Mouse (Mus musculus): ENCODE results near the gene Cox4i1. TPM values are rescaled to one million over a fixed set of nuclear protein-coding genes. Genes with fewer than 3 reads are reported as not detected.

Gene Cox4i1
- 928 and 970 TPM in 2 replicates for polyA plus RNA-seq (2015; fragmentation: Nextera tagmentation; extraction: Ambion mirVana)

- Histone ChIP-seq H3K9ac (peak within 1 kb of the TSS; percentile 98), H3K4me2 (replicated peaks) (peak within 1 kb of the TSS; percentile 92), H3K9me3 (no peaks in the 10 kb centered on the region), H3K27ac (peak within 1 kb of the TSS; percentile 87), H3K27me3 (no peaks in the 10 kb centered on the region), H3K36me3 (peaks cover 39% of the 10 kb centered on the region), H3K4me3 (peak within 1 kb of the TSS; percentile 97), H3K4me1 (peaks cover 41% of the 10 kb centered on the region)
- ATAC-seq (ENCODE audit: low FRiP score, low read depth), result peak; percentile 92
- under 1% methylated on average over 97 of the region's 105 CpGs for WGBS
Measured at GRCm38 (mm10) chr8:120667561-120668373, at the start of gene Cox4i1, which contains the start of gene Gm27021. Gene Cox4i1 (plus strand): TSS chr8:120668222. Gene Gm27021 (minus strand): TSS chr8:120668079.

DNA sequence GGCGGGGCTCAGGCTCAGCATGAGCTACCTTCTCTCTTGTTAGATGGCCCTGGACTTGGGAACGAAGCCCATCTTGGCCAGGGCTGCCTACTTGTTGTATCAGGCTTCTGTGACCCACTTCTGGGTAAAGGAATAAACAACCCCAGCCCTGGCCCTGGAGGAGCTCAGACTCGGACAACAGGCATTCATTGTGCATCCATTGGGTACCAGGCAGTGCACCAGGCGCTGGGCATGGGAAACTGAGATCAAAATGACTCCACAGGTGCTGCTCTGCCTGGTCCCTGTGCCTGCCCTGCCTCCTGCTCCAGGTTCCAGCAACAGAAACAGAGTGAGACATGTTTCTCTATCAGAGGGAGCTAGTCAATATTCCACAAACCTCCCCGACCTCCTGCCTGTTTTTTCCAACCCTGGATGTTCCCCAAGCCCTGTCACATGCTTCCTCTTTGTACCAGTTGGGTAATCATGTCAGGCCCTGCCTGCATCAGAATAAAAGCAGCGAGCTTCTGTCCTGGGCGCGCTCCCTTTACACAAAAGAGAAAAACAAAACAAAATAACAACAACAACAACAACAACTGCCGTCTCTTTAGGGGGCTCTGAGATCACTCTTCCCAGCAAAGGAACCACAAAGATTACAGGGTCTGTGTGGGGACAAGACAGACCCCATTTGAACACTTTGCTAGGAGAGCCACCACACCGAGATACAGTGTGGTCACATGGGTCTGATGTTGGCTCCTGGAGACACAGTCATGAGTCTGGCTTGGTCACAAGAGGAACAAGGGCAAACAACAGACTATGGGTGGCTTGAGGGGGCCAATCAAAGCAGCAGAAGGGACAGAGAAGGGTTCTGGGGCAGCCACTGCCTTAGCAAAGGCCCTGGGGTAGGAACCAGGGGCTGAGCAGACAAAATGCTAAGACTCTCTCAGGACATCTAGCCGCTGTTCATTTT is 48.5 kb upstream of the Cox4i1 start:
- no peaks in the 10 kb centered on the region; the same call in none of the 2 replicates for H3K4me1 ChIP-seq
- ATAC-seq (ENCODE audit: low FRiP score, low read depth), result no peak
- H3K4me3 ChIP-seq, result no peak overlapping the region
- 74% methylated on average over 10 of the region's 11 CpGs for WGBS
- H3K9me3 ChIP-seq, result no peaks in the 10 kb centered on the region
- no peak overlapping the region for H3K27ac ChIP-seq
- H3K4me2 ChIP-seq (replicated peaks), result no peak overlapping the region
- H3K9ac ChIP-seq, result 0 out of 2 replicates have a peak overlapping the region, but pooled peaks have one; percentile 19
- no peaks in the 10 kb centered on the region for H3K36me3 ChIP-seq
- H3K27me3 ChIP-seq, result no peaks in the 10 kb centered on the region

DNA sequence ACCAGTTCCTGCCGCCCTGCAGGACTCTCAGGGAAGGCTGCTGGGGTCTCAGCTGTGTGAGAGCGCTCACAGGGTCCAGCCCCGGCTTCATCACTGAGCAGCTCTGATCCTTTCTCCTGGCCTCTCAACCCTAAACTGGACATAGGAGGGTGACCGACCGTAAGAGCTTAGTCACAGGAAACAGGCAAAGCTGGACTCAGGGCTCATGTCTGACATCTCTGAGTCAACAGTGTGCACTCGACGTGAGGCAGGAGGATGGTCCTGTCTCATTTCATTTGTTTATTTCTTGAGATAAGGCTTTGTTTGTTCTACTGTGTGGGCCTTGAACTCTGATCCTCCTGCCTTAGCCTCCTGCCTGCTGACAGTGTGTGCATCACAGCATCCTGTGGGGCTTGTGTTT is 47.6 kb upstream of the Cox4i1 start:
- no peak overlapping the region for H3K4me3 ChIP-seq
- no peaks in the 10 kb centered on the region for H3K36me3 ChIP-seq
- WGBS, result 53% methylated on average over 7 of the region's 7 CpGs
- ATAC-seq (ENCODE audit: low FRiP score, low read depth), result no peak
- H3K9me3 ChIP-seq, result no peaks in the 10 kb centered on the region
- H3K4me2 ChIP-seq (replicated peaks), result no peak overlapping the region
- H3K9ac ChIP-seq, result peak overlapping the region; percentile 19; the same call in 1 of the 2 replicates
- H3K27ac ChIP-seq, result no peak overlapping the region
- no peaks in the 10 kb centered on the region; the same call in none of the 2 replicates for H3K4me1 ChIP-seq
- H3K27me3 ChIP-seq, result no peaks in the 10 kb centered on the region

DNA sequence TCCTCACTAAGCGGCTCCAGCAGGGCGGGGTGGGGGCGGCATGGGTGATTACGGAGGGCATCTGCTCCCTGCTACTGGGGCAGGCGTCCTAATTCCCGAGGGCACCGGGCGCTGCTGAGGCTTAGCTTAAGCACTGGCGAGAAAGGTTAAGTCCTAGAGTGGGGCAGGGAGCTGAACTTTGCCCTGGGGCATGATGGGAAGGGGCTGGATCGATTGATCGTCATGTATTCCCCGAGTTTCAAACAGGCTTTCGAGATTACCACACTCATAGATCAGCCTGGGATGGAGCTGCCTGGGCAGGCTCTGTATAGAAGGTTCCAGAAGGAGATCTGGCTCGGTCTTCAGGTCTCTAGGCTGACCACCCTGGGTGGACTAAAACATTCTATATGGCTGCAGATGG is 45.9 kb upstream of the Cox4i1 start:
- Histone ChIP-seq H3K4me3 (no peak overlapping the region), H3K9ac (no peak overlapping the region), H3K27ac (no peak overlapping the region), H3K4me1 (no peaks in the 10 kb centered on the region; the same call in 1 of the 2 replicates), H3K27me3 (no peaks in the 10 kb centered on the region), H3K36me3 (no peaks in the 10 kb centered on the region), H3K4me2 (replicated peaks) (no peak overlapping the region), H3K9me3 (no peaks in the 10 kb centered on the region)
- 74% methylated on average over 14 of the region's 14 CpGs for WGBS
- no peak for ATAC-seq (ENCODE audit: low FRiP score, low read depth)

DNA sequence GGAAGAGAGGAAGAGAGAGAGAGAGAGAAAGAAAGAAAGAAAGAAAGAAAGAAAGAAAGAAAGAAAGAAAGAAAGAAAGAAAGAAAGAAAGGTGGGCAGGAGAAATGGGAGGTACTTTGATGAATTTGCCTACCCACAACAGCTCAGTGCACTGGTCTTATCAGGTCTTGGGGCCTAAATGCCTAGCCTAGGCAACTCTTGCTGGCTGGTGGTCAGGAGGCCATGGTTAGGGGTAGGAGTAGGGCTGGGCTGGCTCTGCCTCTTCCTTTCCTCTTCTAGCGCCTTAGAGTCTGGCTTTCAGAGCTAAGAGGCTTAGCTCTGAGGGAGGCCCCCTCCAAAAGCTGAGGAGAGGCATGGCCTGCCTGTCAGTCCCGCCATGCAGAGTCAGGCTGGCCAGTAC is 44.4 kb upstream of the Cox4i1 start:
- H3K9me3 ChIP-seq, result no peaks in the 10 kb centered on the region
- H3K27ac ChIP-seq, result no peak overlapping the region
- ATAC-seq (ENCODE audit: low FRiP score, low read depth), result no peak
- WGBS, result 56% methylated on average over 1 of the region's 2 CpGs
- H3K9ac ChIP-seq, result no peak overlapping the region
- H3K4me3 ChIP-seq, result no peak overlapping the region
- no peaks in the 10 kb centered on the region for H3K27me3 ChIP-seq
- no peaks in the 10 kb centered on the region for H3K4me1 ChIP-seq
- H3K4me2 ChIP-seq (replicated peaks), result no peak overlapping the region
- H3K36me3 ChIP-seq, result no peaks in the 10 kb centered on the region

DNA sequence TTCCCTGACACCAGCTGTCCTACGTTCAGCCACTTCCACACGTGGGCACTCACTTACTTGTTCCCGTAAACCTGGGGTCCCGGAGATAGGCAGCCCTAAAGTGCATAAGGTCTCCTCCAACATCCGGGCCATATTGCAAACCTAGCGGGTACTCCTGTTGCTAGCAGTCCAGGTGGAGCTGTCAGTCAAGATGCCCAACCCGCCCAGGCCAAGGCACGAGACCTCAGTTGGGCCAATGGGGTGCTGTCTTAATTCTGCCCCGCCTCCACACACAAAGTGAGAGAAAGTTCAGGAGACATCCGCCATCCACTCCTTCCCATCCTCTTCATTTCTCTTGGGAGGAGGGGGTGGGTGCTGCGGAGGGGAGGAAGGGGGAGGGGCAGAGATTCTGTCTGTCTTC is 41.6 kb upstream of the Cox4i1 start:
- 64% methylated on average over 11 of the region's 11 CpGs for WGBS
- Histone ChIP-seq H3K4me3 (no peak overlapping the region), H3K4me2 (replicated peaks) (no peak overlapping the region), H3K9me3 (no peaks in the 10 kb centered on the region), H3K36me3 (no peaks in the 10 kb centered on the region), H3K27ac (no peak overlapping the region), H3K9ac (no peak overlapping the region), H3K27me3 (no peaks in the 10 kb centered on the region), H3K4me1 (peaks cover 14% of the 10 kb centered on the region; the same call in 1 of the 2 replicates)
- no peak for ATAC-seq (ENCODE audit: low FRiP score, low read depth)

GRCm38 (mm10) chr8:120627298-120627697 is 40.7 kb upstream of the Cox4i1 start:
- 94% methylated on average over 5 of the region's 5 CpGs for WGBS
- H3K27me3 ChIP-seq, result no peaks in the 10 kb centered on the region
- ATAC-seq (ENCODE audit: low FRiP score, low read depth), result no peak
- H3K4me1 ChIP-seq, result peaks cover 22% of the 10 kb centered on the region
- no peak overlapping the region for H3K9ac ChIP-seq
- no peaks in the 10 kb centered on the region for H3K9me3 ChIP-seq
- no peak overlapping the region for H3K4me2 ChIP-seq (replicated peaks)
- no peak overlapping the region for H3K27ac ChIP-seq
- no peaks in the 10 kb centered on the region for H3K36me3 ChIP-seq
- H3K4me3 ChIP-seq, result no peak overlapping the region

DNA sequence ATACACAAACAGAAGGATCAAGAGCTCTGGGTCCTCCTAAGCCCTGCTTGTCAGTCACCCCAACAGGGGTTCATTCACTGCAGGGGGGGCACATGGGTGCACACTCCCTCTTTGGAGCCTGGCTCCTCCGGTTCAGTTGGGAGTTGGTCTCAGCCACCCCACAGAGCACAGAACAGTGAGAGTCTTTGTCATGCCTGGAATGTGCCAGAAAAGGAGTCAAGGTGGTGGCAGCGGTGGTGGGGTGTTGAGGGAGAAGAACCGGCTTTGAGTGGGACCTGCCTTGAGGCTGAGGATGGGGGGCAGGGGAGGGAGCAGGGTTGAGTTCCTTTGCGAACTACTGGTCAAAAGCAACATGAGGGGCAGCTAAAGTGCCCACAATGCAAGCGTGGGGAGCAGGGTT is 38.0 kb upstream of the Cox4i1 start:
- Histone ChIP-seq H3K4me3 (no peak overlapping the region), H3K4me1 (peaks cover 43% of the 10 kb centered on the region), H3K9ac (no peak overlapping the region), H3K4me2 (replicated peaks) (no peak overlapping the region), H3K27me3 (peaks cover 19% of the 10 kb centered on the region), H3K9me3 (0 out of 2 replicates have a peak, but pooled peaks cover 6% of the 10 kb centered on the region), H3K36me3 (no peaks in the 10 kb centered on the region), H3K27ac (no peak overlapping the region)
- ATAC-seq (ENCODE audit: low FRiP score, low read depth), result no peak
- WGBS, result 47% methylated on average over 5 of the region's 5 CpGs

- Histone ChIP-seq H3K9ac (no peak overlapping the region), H3K4me1 (peaks cover 43% of the 10 kb centered on the region), H3K27me3 (peaks cover 25% of the 10 kb centered on the region), H3K27ac (no peak overlapping the region), H3K9me3 (0 out of 2 replicates have a peak, but pooled peaks cover 6% of the 10 kb centered on the region), H3K36me3 (no peaks in the 10 kb centered on the region), H3K4me3 (no peak overlapping the region), H3K4me2 (replicated peaks) (no peak overlapping the region)
- no peak for ATAC-seq (ENCODE audit: low FRiP score, low read depth)
- 37% methylated on average over 6 of the region's 6 CpGs for WGBS
Measured at GRCm38 (mm10) chr8:120630848-120631247, 37.2 kb upstream of the Cox4i1 start.

GRCm38 (mm10) chr8:120631441-120632375 is 36.3 kb upstream of the Cox4i1 start:
- WGBS, result 72% methylated on average over 21 of the region's 21 CpGs
- H3K9ac ChIP-seq, result no peak overlapping the region
- 0 out of 2 replicates have a peak, but pooled peaks cover 6% of the 10 kb centered on the region for H3K9me3 ChIP-seq
- peaks cover 33% of the 10 kb centered on the region for H3K27me3 ChIP-seq
- H3K4me1 ChIP-seq, result peaks cover 43% of the 10 kb centered on the region
- no peak overlapping the region for H3K27ac ChIP-seq
- no peak overlapping the region for H3K4me3 ChIP-seq
- H3K4me2 ChIP-seq (replicated peaks), result no peak overlapping the region
- H3K36me3 ChIP-seq, result no peaks in the 10 kb centered on the region
- ATAC-seq (ENCODE audit: low FRiP score, low read depth), result no peak
